Mouse (Mus musculus): ENCODE results near the gene Sgcd. TPM values are rescaled to one million over a fixed set of nuclear protein-coding genes. Genes with fewer than 3 reads are reported as not detected.
"Not testable (repeated sequence)": the region's sequence is repeated elsewhere in the genome, so short reads cannot be mapped to it uniquely, and the experiment has no call there.

Sgcd gene
- total and polyA plus RNA-seq, 2 experiments from 2014 or later = 5.8 to 24.4 TPM

DNA sequence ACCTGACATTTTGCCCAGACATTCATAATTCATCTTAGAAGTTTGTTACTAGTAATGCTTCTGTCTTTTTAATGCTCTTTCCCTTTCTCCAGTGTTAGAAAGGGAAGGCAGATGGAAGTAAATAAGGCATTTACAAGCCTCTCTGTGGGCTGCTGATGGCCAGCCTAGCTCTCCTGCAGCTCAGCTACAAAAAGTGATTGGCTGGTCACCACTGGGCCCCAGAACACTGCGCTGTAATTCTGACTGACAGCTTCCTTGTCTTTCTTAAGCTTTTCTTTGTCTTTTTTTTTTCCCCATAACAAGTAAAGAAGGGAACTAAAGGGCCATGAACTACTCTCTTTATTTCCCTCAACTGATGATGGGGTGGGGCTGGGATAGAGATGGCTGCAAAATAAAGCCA is 463.9 kb downstream of the Sgcd start:
- Histone ChIP-seq H3K36me3 (replicated peaks; ENCODE audit: control insufficient read depth, insufficient read depth, low read length) (no peaks in the 10 kb centered on the region), H3K9me3 (replicated peaks; ENCODE audit: control insufficient read depth, low read length) (no peaks in the 10 kb centered on the region), H3K27ac (ENCODE audit: low read depth) (no peak overlapping the region), H3K9ac (replicated peaks; ENCODE audit: low read depth, low read length) (no peak overlapping the region), H3K4me1 (ENCODE audit: control insufficient read depth, insufficient read depth) (no peaks in the 10 kb centered on the region), H3K4me2 (ENCODE audit: low read depth, low read length) (no peak overlapping the region), H3K4me3 (ENCODE audit: low read depth, low read length) (no peak overlapping the region), H3K27me3 (ENCODE audit: control insufficient read depth, insufficient read depth, low read length) (no peaks in the 10 kb centered on the region)
- ATAC-seq (ENCODE audit: insufficient read depth, low read depth) = no peak
- TF ChIP-seq EP300 (IDR thresholded peaks at IDR 0.05; ENCODE audit: low read depth) = no peak
- TF ChIP-seq CTCF (IDR thresholded peaks at IDR 0.05; ENCODE audit: low read depth) = no peak
- DNase-seq (ENCODE audit: low spot score) = no peak
- 45% methylated on average over 1 of the region's 1 CpGs for WGBS

GRCm38 (mm10) chr11:47508047-47508446 is 480.7 kb downstream of the Sgcd start:
- H3K4me2 ChIP-seq (ENCODE audit: low read depth, low read length) = no peak overlapping the region
- no peaks in the 10 kb centered on the region for H3K4me1 ChIP-seq (ENCODE audit: control insufficient read depth, insufficient read depth)
- H3K27ac ChIP-seq (ENCODE audit: low read depth) = no peak overlapping the region
- WGBS = 69% methylated on average over 6 of the region's 6 CpGs
- H3K9me3 ChIP-seq (replicated peaks; ENCODE audit: control insufficient read depth, low read length) = no peaks in the 10 kb centered on the region
- TF ChIP-seq CTCF (IDR thresholded peaks at IDR 0.05; ENCODE audit: low read depth) = no peak
- no peak for TF ChIP-seq EP300 (IDR thresholded peaks at IDR 0.05; ENCODE audit: low read depth)
- no peak overlapping the region for H3K4me3 ChIP-seq (ENCODE audit: low read depth, low read length)
- no peaks in the 10 kb centered on the region for H3K27me3 ChIP-seq (ENCODE audit: control insufficient read depth, insufficient read depth, low read length)
- ATAC-seq (ENCODE audit: insufficient read depth, low read depth) (no peak), DNase-seq (ENCODE audit: low spot score) (no peak)
- H3K9ac ChIP-seq (replicated peaks; ENCODE audit: low read depth, low read length) = no peak overlapping the region
- H3K36me3 ChIP-seq (replicated peaks; ENCODE audit: control insufficient read depth, insufficient read depth, low read length) = no peaks in the 10 kb centered on the region

- H3K4me1 ChIP-seq (ENCODE audit: control insufficient read depth, insufficient read depth); DNase-seq (ENCODE audit: low spot score); H3K4me3 ChIP-seq (ENCODE audit: low read depth, low read length); H3K9ac ChIP-seq (replicated peaks; ENCODE audit: low read depth, low read length); ATAC-seq (ENCODE audit: insufficient read depth, low read depth); H3K36me3 ChIP-seq (replicated peaks; ENCODE audit: control insufficient read depth, insufficient read depth, low read length); H3K27ac ChIP-seq (ENCODE audit: low read depth); H3K27me3 ChIP-seq (ENCODE audit: control insufficient read depth, insufficient read depth, low read length); H3K9me3 ChIP-seq (replicated peaks; ENCODE audit: control insufficient read depth, low read length); H3K4me2 ChIP-seq (ENCODE audit: low read depth, low read length): not testable (repeated sequence)
Measured at GRCm38 (mm10) chr11:47503236-47503635, 485.5 kb downstream of the Sgcd start.

- TF ChIP-seq EP300 (IDR thresholded peaks at IDR 0.05; ENCODE audit: low read depth) (no peak), CTCF (IDR thresholded peaks at IDR 0.05; ENCODE audit: low read depth) (no peak)
- Histone ChIP-seq H3K9me3 (replicated peaks; ENCODE audit: control insufficient read depth, low read length) (no peaks in the 10 kb centered on the region), H3K27ac (ENCODE audit: low read depth) (no peak overlapping the region), H3K4me3 (ENCODE audit: low read depth, low read length) (no peak overlapping the region), H3K4me2 (ENCODE audit: low read depth, low read length) (no peak overlapping the region), H3K4me1 (ENCODE audit: control insufficient read depth, insufficient read depth) (no peaks in the 10 kb centered on the region), H3K9ac (replicated peaks; ENCODE audit: low read depth, low read length) (no peak overlapping the region), H3K36me3 (replicated peaks; ENCODE audit: control insufficient read depth, insufficient read depth, low read length) (no peaks in the 10 kb centered on the region), H3K27me3 (ENCODE audit: control insufficient read depth, insufficient read depth, low read length) (no peaks in the 10 kb centered on the region)
- no peak for ATAC-seq (ENCODE audit: insufficient read depth, low read depth)
- DNase-seq (ENCODE audit: low spot score) = no peak
- WGBS = 28% methylated on average over 1 of the region's 1 CpGs
Measured at GRCm38 (mm10) chr11:47473493-47474230, 515.1 kb downstream of the Sgcd start.

- H3K27ac ChIP-seq (ENCODE audit: low read depth); H3K9me3 ChIP-seq (replicated peaks; ENCODE audit: control insufficient read depth, low read length); H3K4me3 ChIP-seq (ENCODE audit: low read depth, low read length); ATAC-seq (ENCODE audit: insufficient read depth, low read depth); DNase-seq (ENCODE audit: low spot score); H3K36me3 ChIP-seq (replicated peaks; ENCODE audit: control insufficient read depth, insufficient read depth, low read length); H3K4me1 ChIP-seq (ENCODE audit: control insufficient read depth, insufficient read depth); H3K9ac ChIP-seq (replicated peaks; ENCODE audit: low read depth, low read length); H3K27me3 ChIP-seq (ENCODE audit: control insufficient read depth, insufficient read depth, low read length); H3K4me2 ChIP-seq (ENCODE audit: low read depth, low read length): not testable (repeated sequence)
Measured at GRCm38 (mm10) chr11:47460700-47461099, 528.1 kb downstream of the Sgcd start.

DNA sequence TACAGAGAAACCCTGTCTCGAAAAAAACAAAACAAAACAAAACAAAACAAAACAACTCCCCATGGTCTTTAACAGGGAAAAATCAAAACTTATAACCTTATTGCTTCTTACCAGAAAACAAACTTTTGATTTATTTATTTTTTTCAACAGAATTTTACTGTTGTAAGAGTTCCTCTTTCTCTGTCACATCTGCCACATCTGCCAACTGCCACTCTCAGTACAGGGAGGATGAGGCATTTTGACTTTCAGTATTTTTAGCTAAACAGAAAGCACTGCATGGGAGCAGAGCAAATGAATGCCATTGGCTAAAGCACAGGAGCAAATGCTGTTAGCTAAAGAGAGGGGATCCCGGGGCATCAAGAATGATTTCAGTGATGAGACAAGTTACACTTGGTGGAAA is 528.6 kb downstream of the Sgcd start:
- H3K9ac ChIP-seq (replicated peaks; ENCODE audit: low read depth, low read length) = no peak overlapping the region
- H3K27me3 ChIP-seq (ENCODE audit: control insufficient read depth, insufficient read depth, low read length) = no peaks in the 10 kb centered on the region
- no peak overlapping the region for H3K27ac ChIP-seq (ENCODE audit: low read depth)
- H3K36me3 ChIP-seq (replicated peaks; ENCODE audit: control insufficient read depth, insufficient read depth, low read length) = no peaks in the 10 kb centered on the region
- H3K4me2 ChIP-seq (ENCODE audit: low read depth, low read length) = no peak overlapping the region
- no peak overlapping the region for H3K4me3 ChIP-seq (ENCODE audit: low read depth, low read length)
- DNase-seq (ENCODE audit: low spot score) = no peak
- no peaks in the 10 kb centered on the region for H3K4me1 ChIP-seq (ENCODE audit: control insufficient read depth, insufficient read depth)
- no peak for ATAC-seq (ENCODE audit: insufficient read depth, low read depth)
- H3K9me3 ChIP-seq (replicated peaks; ENCODE audit: control insufficient read depth, low read length) = no peaks in the 10 kb centered on the region
- no peak for TF ChIP-seq CTCF (IDR thresholded peaks at IDR 0.05; ENCODE audit: low read depth)
- TF ChIP-seq EP300 (IDR thresholded peaks at IDR 0.05; ENCODE audit: low read depth) = no peak
- whole genome bisulfite sequencing = 69% methylated on average over 2 of the region's 2 CpGs

All from heart, postnatal 0 days (tissue).